8 mouse cellular contexts compared by ENCODE assay signal in genomic region chr10:23076691-23077385, GRCm38 (mm10).
DNase-seq lines count a peak whose midpoint lies in the region; ATAC-seq and TF ChIP-seq lines count a peak whose summit lies in the region.

No protein-coding gene starts in this region.

- H3K4me1 ChIP-seq in heart, embryonic 15.5 days (replicated peaks) = no peaks in the 10 kb centered on the region
- no peaks in the 10 kb centered on the region for H3K4me1 ChIP-seq in limb, embryonic 14.5 days (ENCODE audit: control insufficient read depth, insufficient read depth, low read length)
- H3K4me1 ChIP-seq in midbrain, postnatal 0 days (ENCODE audit: insufficient read depth, low read length) = no peaks in the 10 kb centered on the region

- peak; percentile 47 for DNase-seq in embryo, embryonic 10 days (ENCODE audit: low spot score)
- DNase-seq in embryo, embryonic 9.5 days (ENCODE audit: extremely low spot score) = no peak
- peak; percentile 34 for DNase-seq in adrenal gland, postnatal 14 days
- no peak for DNase-seq in limb, embryonic 14.5 days (ENCODE audit: low spot score)
- DNase-seq in midbrain, postnatal 0 days (ENCODE audit: low spot score) = no peak
- no peak for DNase-seq in thymus, postnatal 36 days
- no peak for DNase-seq in layer of hippocampus, postnatal 10 days (ENCODE audit: low spot score in 2 of 2)

- 0 out of 2 replicates have a peak overlapping the region, but pooled peaks have one; percentile 25 for H3K9ac ChIP-seq in heart, embryonic 15.5 days
- peak overlapping the region; percentile 21; the same call in 1 of the 2 replicates for H3K9ac ChIP-seq in limb, embryonic 14.5 days (ENCODE audit: low read depth, low read length, severe bottlenecking)
- no peak overlapping the region for H3K9ac ChIP-seq in midbrain, postnatal 0 days (replicated peaks; ENCODE audit: low read length, poor library complexity, severe bottlenecking)

- ATAC-seq in heart, embryonic 15.5 days (replicated peaks; ENCODE audit: insufficient number of reproducible peaks, insufficient read depth, low FRiP score, low read depth) = no peak
- no peak for ATAC-seq in limb, embryonic 14.5 days (ENCODE audit: low FRiP score, low read depth)
- ATAC-seq in midbrain, postnatal 0 days (ENCODE audit: low FRiP score) = no peak

- TF ChIP-seq POLR2A in limb, embryonic 14.5 days (IDR thresholded peaks at IDR 0.05; ENCODE audit: borderline replicate concordance, extremely low read depth, insufficient read depth, insufficient read length) = no peak

- peak overlapping the region; percentile 34 for H3K4me3 ChIP-seq in heart, embryonic 15.5 days
- peak overlapping the region; percentile 11; the same call in 1 of the 2 replicates for H3K4me3 ChIP-seq in limb, embryonic 14.5 days (replicated peaks; ENCODE audit: low read length)
- no peak overlapping the region for H3K4me3 ChIP-seq in midbrain, postnatal 0 days (ENCODE audit: low read depth, low read length)

- 45% methylated on average over 21 of the region's 21 CpGs for WGBS in heart, embryonic 15.5 days
- WGBS in limb, embryonic 14.5 days = 55% methylated on average over 21 of the region's 21 CpGs
- 47% methylated on average over 21 of the region's 21 CpGs for WGBS in midbrain, postnatal 0 days

- no peak overlapping the region for H3K27ac ChIP-seq in heart, embryonic 15.5 days
- H3K27ac ChIP-seq in limb, embryonic 14.5 days (replicated peaks; ENCODE audit: low read depth, low read length) = no peak overlapping the region
- no peak overlapping the region for H3K27ac ChIP-seq in midbrain, postnatal 0 days (ENCODE audit: low read depth, low read length)

- no peak for TF ChIP-seq CTCF in midbrain, postnatal 0 days (IDR thresholded peaks at IDR 0.05)

- no peaks in the 10 kb centered on the region for H3K9me3 ChIP-seq in heart, embryonic 15.5 days (replicated peaks)
- no peaks in the 10 kb centered on the region for H3K9me3 ChIP-seq in limb, embryonic 14.5 days (ENCODE audit: control insufficient read depth, low read length)
- H3K9me3 ChIP-seq in midbrain, postnatal 0 days (ENCODE audit: low read length) = no peaks in the 10 kb centered on the region

- no peaks in the 10 kb centered on the region for H3K36me3 ChIP-seq in heart, embryonic 15.5 days
- H3K36me3 ChIP-seq in limb, embryonic 14.5 days (ENCODE audit: control insufficient read depth, insufficient read depth, low read length) = no peaks in the 10 kb centered on the region
- H3K36me3 ChIP-seq in midbrain, postnatal 0 days (ENCODE audit: insufficient read depth, low read length) = no peaks in the 10 kb centered on the region

- peak overlapping the region; percentile 56 for H3K4me2 ChIP-seq in heart, embryonic 15.5 days
- peak overlapping the region; percentile 29 for H3K4me2 ChIP-seq in limb, embryonic 14.5 days (replicated peaks; ENCODE audit: low read depth, low read length, severe bottlenecking)
- H3K4me2 ChIP-seq in midbrain, postnatal 0 days (ENCODE audit: low read depth, low read length, poor library complexity, severe bottlenecking) = peak overlapping the region; percentile 21

- H3K27me3 ChIP-seq in heart, embryonic 15.5 days = no peaks in the 10 kb centered on the region
- no peaks in the 10 kb centered on the region for H3K27me3 ChIP-seq in limb, embryonic 14.5 days (ENCODE audit: control insufficient read depth, insufficient read depth, low read length)
- H3K27me3 ChIP-seq in midbrain, postnatal 0 days (ENCODE audit: insufficient read depth, low read length) = no peaks in the 10 kb centered on the region

Comparison
In these comparisons a context has a peak if more than half of its experiments do, and no peak if none do; other contexts are left out.
1. DNase-seq: peak in embryo, embryonic 10 days (single experiment) and adrenal gland, postnatal 14 days (single experiment); none in embryo, embryonic 9.5 days (single experiment), limb, embryonic 14.5 days (single experiment), midbrain, postnatal 0 days (single experiment), thymus, postnatal 36 days (0 of 2) and layer of hippocampus, postnatal 10 days (0 of 2).
2. Peak in every context shown above with its lines, with median percentiles within 50 percentile points of each other: H3K4me2 ChIP-seq.